Mouse (Mus musculus) embryo, embryonic 11.5 days (tissue): ENCODE results near the gene Kcns1.

Experiments used
- DNase-seq: peaks from one replicate; pipeline ENCODE4 v3.0.0-alpha.2; 2012; ENCODE audit warnings: low read depth, low spot score

The Kcns1 gene

DNA sequence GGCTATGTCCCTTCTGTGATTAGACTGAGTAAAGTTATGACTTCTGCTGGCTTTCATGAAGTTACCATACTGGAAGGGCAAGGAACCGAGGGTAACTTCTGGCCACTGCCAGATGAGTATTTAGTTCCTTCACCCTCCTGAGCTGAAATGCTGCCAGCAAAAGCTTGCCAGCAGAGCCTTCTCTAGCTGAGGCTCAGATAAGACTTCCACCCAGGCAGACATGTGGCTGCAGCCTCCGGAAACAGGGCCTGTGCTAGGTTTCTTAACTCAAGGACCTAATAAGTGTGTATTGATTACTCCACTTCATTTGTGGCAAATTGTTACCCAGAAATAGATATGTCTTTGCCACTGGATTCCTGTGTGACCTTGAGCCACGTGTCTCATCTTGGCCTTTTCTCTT is 2.5 kb upstream of the Kcns1 start:
- DNase-seq: no peak

DNA sequence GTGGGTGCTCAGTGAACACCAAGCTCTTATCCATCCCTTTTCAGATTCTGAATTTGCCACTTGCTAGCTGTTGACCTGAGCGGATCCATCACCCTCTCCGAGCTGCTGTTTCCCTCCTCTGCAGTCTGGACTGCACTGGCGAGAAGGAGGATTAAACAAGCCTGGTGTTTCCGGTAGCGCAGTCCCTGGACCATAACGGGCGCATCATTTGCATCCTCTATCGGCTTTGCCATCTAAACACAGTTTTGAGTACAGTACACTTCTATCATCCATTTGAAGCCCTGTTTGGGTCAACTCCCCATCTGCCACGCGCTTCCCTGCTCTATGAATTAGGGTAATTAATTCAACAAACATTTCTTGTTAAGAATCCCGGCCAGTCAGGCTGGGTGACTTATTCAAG is 587 bp downstream of the Kcns1 start:
- DNase-seq: no peak

DNA sequence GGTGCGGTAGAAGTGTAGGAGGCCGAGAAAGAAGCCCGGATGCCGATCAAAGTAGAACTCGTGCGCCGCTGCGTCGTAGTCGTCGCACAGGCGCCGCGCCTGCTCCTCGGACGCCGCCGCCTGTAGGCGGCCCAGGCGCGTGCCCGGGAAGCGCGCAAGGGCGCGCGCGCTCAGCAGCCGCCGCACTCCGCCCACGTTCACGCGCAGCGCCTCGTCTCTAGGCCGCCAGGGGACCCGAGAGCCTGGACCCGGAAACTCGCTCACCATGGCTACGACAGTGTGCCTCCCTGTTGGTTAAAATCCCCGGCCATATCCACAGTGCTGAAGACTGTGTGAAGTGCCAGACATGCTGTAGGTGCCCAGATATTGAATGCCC is 2.4 kb downstream of the Kcns1 start:
- DNase-seq: no peak

DNA sequence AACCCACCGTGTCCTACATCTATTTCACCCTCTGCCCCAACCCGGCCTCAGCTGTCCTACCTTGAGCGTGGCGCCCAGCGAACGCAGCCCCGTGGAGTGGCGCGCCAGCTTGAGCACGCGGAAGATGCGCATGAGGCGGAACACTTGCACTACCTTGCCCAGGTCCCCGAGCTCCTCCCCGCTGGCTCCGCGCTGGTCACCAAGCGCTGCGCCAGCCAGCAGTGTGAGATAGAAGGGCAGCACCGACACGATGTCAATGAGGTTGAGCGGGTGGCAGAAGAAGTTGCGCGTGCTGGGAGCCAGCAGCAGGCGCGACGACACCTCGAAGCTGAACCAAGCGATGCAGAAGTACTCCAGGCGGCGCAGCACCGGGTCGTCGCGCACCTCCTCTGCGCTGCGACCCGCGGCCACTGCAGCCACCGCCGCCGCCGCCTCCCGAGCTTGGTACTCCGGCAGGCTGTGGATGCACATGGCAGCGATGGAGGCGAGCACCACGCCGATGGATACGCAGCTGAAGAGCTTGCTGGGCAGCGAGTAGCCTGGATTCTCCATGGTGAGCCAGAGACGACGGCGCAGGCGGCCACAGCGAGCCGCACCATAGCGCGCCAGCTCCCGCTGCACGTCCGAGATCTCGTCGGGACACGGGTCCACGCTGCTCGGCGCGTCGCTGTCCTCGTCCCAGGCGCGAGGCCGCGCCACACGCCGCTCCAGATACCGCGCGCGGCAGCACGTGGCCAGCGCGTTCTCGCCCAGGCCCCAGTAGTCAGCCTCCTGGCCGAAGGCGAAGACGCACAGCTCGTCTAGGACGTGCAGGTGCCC is 3.0 kb downstream of the Kcns1 start:
- no peak for DNase-seq

DNA sequence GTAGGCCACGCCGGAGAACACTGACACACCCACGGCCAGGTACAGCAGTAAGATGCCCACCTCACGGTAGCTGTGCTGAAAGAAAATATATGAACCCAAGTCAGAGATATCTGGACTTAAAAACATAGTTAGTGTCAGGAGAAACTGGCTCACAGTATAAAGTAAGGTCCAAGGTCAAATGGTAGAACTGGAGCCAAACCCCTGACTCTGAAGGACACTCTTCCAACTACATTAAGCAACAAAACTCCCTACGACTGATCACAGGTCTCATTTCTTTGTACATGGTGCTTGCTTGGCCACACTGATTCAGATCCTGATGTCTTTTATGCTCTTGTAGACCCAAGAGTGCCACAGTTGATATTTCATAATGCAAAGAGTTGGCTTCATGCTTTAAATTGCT is 6.0 kb downstream of the Kcns1 start:
- DNase-seq: no peak

DNA sequence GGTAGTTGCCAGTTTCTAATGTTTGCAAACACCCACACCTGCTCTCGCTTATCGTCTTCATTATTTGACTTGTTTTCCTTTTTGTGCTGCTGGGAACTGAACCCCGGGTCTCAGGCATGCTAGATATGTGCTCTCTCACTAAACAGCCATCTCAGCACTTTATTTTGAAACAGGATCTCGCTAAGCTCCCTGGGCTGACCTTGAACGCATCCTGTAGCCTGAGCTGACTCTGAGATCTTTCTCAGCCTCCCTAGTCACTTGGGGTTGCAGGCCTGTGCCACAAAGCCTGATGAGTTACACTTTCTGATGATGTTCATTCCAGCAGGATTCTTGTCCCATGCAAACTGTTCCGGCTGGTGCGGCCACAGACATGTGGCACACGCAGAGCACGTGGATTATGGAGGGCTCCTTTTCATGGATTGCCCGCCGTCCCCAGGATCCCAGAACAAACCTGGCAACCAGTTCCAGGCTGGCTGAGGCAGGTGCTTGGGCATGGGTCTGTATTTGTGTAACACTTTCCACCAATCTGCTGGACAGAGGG is 9.3 kb downstream of the Kcns1 start:
- DNase-seq: no peak

DNA sequence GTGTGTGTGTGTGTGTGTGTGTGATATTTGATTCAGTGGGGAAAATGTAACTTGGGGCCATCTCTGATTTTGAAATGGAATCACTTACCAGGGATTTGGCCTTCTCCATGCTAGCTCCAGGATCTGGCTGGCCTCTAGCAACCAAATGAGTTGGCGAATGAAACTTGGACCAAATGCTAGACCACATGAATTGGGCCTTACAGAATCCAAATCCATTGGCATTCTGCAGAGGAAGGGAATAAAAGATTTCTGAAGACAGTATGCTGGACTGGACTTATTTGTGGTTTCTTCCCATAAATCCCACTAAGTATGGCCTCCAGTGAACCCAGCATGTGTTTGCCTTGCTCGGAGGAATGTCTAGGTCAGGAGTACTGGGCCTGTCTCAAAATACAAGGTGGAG is 12.1 kb downstream of the Kcns1 start:
- no peak for DNase-seq

DNA sequence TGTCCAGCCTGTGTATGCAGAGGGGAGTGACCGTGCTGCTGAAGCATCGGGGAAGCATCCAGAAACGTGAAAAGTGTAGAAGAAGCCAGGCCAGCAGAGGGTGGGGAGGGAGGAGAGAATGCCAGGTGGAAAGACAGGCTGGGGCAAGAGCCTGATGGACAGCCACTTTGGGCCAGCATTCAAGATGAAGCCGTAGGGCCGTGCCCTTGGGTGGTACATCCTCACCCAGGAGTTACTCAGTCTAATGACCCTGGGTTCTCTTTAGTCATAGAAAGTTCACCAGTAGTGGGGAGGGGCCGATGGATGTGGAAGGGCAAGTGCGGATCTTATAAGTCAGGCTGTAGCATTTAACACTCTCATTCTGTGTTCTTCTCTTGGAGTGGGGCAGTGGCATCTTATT is 14.8 kb downstream of the Kcns1 start:
- no peak for DNase-seq

DNA sequence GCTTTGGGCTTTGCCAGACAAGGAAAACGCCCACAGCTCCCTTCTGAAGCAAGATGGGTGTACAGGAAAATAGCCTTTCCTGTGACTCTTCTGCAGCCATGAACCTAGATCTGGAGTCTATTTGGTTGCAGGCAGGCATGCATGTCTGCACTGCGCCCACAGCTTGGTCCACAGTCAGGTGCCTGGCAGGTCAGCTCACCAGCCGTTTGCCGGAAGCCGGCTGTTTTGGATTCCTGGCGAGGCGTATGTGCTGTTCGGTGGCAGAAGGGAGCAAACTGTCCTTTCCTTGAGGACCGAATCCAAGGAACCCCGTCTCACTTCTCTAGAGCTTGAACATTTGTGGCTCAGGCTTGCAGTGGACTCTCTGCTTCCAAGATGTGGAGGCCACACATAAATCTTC is 16.9 kb downstream of the Kcns1 start:
- DNase-seq: no peak

DNA sequence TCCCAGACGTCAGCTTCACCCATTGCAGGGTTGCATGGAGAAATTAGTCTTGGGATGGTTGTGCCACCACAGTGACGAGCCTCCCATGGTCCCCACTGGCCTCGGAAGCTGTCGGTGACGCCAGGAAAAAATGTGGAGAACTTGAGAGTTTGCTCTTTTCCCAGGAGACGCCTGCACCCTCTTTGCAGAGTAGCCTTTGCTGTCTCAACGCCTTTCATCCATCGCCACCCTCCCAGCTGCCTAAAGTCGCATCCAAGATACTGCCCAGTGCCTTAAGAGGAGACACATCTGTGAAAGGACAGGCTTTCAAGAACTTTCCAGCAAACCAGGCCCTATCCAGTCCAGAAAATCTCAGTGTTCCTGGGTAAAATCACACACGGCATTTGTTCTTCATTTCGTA is 18.6 kb downstream of the Kcns1 start:
- no peak for DNase-seq

DNA sequence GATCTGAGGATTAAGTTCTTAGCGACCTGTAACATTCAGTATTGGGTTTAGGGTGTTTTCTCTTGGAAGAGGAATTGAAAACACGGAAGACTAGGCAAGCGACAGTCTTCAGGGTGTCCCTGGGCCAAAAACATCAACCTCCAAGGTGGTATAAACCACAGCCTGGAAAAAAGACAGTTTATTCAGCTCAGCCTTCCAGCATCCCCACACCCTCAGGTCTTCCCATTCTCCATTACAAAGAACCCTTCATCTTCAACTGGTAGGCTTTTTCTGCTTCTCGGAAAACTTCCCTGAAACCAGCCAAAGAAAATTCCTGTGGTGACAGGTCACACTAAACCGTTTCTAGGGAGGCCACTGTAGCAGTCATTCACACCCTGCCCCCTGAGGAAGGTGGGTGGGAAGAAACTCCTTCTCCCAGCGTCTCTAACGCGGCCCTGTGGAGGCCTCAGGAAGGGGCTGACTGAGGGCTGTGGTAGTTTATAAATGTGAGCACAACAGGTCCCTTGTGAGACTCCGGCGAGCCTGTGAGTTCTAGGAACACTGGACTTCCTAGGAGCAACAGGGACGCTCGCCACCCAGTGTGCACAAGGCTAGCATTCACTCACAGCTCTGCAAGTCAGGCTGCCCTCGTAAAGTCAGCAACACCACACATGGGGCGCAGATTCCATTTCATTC is 20.7 kb downstream of the Kcns1 start:
- no peak for DNase-seq

DNA sequence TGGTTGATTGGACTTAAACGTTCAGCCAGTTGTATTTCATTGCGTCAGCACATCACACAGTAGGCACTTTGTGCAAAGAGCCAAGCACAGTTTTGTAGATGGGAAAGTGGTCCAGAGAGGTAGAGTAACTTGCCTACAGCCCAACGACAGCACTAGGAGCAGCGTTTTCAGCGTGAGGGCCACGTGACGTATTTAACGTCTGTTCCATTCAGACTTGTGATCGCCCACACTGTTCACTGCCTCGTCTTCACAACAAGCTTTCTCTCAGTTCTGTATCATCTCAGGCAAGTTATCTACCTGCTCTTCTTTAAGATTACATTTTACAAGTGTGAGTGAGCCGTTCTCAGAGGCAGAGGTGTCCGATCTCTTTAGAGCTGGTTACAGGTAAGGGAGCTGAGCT is 24.4 kb downstream of the Kcns1 start:
- DNase-seq: no peak

DNA sequence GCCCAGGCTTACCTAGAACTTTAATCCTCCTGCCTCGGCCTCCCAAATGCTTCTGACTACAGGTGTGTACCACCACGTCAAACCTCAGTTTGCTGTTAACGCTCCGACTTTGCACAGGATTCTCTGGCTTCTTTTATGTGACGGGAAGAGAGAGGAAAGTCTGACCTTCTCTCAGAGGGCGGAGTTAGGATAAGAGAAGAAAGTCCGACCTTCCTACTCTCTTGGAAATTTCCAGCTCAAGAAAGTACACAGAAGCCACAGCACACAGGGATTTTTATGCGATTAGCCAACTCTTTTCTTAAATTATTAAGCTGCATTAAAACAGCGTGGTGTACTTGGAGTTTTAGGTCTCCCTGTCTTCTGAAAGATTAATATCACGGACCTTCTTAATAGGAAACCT is 26.4 kb downstream of the Kcns1 start:
- DNase-seq: no peak

DNA sequence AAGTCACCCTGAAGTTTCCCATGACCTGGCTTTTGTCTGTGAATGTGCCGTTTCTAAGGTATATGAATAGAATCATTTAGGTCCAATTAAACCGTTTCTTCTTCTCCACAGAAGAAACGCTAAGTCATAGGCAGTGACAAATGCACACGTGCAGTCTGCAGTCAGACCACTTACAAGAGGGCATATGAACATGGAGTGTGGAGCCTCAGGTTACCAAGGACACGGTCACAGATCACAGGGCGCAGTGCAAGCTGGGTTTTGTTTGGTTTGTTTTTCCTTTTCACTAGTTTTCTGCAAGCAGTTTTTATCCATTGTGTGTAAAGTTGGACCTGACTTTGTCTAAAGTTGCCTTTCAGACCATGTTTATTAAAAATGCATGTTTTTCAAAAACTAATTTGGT is 26.9 kb downstream of the Kcns1 start:
- DNase-seq: no peak

DNA sequence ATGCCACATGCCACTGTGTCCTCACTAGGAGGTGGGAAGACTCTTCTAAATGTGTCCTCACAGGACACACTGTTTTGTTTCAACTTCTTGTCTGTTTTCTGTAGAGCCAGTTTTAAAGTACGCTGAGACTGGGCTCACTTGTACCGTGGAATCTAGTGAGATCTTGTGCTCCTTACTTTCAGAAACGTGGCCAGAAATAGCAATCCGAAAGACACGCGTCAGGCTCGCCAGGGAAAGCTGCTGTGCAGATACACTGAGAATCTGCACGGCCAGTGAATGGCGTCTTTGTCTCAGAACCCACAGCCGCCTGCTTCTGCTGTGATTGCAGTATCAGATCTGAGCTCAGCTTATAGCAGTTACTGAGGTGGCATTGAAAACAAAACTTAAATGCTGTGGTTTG is 28.9 kb downstream of the Kcns1 start:
- no peak for DNase-seq

DNA sequence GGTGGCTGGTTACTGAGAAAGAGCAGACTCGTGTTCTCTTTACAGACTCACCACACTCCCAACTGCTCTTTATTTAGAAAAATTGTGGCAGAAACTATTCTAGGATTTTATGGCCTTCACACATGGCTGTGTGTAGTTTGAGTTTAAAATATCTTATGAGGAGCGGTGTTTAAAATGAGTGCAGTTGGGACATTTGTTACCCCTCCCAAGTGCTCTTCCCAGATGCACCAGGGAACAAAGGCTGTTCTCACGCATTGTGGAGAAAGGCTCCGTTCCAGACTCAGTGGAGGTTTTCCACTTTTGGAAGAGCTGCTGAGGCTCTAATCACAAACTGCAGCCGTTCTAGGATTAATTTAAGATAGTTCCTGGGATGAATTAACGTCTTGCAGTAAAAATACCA is 33.2 kb downstream of the Kcns1 start:
- DNase-seq: no peak

DNA sequence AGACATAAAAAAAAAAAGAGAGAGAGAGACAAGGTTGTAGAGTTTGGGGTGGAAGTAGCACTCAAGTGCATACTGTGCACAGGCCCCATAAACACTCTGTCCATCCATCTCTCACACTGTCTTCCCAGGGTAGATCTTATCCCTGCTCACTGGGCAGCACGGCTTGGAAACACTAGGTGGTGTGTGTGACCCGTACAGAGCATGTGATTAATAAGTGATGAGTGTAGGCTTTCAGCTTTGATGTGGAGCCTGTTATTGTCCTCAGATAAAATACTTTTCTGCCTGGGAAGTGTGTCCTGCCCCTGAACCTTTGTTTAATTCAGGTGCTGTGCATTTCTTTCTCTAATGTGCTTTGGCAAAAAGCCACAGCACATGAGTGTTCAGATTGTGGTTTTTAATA is 34.5 kb downstream of the Kcns1 start:
- no peak for DNase-seq

DNA sequence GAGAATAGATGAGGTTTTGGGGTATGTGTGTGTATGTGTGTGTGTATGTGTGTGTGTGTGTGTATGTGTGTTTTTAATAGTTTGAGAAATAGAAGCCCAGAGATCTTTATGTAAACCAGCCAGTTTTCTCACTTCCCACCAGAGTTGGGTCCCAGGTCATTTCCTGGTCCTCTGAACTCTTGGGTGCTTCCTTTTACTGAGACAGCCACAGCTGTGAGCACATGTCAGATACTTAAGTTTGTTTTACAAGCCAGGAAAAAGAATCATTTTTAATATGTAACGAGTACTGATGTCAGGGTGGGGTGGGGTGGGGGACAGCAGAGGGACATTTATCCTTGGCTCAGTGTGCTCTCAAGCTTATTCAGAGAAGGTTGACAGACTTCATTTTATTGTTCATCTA is 35.5 kb downstream of the Kcns1 start:
- no peak for DNase-seq

DNA sequence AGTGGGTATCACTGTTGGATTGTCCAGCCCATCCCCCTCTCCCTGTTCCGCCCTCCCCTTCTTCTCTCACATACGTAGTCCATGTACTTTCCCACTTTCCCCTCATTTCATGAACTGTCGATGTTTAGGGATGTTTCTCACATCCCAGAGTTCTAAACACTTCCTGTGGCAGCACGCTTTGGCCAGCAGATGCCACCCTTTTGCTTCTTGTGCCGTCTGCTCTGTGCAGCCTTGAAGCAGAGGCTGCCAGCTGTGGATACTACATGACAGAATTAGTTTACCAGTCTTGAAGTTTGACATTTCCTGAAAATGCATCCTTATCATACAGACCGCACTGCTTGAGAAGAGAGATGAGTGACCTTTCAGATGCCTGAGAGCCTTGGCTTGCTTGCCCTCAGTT is 36.4 kb downstream of the Kcns1 start:
- no peak for DNase-seq

DNA sequence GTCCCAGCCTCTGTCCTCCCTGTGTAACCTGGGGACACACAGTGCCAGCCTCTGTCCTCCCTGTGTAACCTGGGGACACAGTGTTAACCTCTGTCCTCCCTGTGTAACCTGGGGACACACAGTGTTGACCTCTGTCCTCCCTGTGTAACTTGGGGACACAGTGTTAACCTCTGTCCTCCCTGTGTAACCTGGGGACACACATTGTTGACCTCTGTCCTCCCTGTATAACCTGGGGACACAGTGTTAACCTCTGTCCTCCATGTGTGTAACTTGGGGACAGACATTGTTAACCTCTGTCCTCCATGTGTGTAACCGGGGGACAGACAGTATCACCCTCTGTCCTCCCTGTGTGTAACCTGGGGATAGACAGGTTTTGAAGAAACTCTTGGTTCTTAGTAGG is 39.3 kb downstream of the Kcns1 start:
- DNase-seq: no peak

DNA sequence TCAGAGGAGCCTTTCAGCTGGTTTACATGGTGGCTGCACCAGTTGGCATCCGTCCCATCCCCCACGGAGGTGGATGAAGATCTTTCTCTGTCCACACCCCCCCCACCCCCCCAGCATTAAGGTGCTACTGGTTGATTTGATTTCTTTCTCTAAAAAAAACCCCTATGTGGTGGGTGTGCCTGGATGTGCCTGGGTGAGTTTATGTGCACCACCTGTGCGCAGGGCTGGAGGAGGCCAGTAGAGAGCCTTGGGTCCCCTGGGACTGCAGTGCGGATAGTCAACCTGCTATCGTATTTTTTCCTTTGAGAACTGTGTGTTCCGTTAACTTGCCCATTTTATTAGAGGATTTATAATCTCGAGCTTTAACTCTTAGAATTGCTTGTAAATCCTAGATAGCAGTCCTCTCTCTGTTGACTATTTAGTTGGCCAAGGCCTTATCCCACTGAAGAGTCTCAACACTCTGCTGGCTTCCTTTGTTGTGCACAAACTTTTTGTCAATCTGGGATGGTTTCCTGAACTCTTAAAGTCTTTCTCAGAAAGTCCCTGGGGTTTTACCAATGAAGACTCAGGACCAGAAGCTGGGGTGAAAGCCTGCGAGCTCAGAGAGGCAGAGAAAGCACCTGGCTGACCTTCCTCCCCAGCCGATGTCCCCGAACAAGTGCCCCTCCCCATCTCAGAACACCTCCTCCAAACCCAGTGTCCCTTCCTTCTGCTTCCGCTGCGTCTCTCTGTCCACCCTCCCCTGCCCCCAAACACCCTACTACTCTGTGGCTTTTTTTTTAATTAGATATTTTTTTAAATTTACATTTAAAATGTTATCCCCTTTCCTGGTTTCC is 42.1 kb downstream of the Kcns1 start:
- DNase-seq: no peak

DNA sequence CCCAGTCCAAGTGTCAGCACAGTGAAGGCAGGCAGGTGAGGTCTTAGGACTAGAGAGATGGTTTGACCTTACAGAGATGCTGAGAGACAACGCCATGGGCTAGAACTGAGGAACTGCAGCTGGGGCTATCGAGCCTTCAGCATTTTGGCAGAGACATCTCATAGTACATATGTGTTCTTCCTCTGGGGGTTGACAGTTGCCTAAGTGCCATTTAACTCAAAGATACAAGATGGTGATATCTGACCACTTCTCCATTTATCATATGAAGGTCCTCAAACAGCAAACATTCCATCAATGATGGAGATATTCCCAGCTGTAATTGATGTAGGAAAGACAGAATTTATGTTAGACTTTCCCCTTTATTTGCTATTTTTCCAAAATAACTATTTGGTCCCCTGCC is 43.6 kb downstream of the Kcns1 start:
- no peak for DNase-seq
